Mouse (Mus musculus): ENCODE data around the gene Misp. TPM values are rescaled to one million over a fixed set of nuclear protein-coding genes. Genes with fewer than 3 reads are reported as not detected.

Misp gene
- polyA plus RNA-seq, 1 experiment: 0.41 TPM

DNA sequence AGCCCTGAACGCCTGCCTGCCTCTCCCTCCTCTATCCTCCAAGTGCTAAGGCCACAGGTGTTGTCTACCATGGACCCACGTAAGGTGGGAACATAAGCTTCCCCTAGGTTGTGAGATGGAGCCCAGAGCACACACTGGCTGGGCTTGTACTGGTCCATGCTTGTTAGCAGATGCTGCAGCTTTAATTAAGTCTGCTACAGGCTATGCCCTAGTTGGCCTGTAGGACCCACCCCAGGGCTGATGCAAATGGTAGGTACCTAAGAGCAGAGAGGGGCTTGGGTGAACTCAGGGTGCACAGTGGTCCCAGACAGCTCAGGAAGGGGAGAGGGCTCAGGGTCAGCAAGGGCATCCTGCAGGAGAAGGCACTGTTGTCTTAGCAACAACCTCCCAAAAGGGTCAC lies 31.2 kb upstream of the Misp start:
- no peak overlapping the region for H3K4me3 ChIP-seq (replicated peaks; ENCODE audit: insufficient read depth, low read depth, low read length)
- no peak for DNase-seq

DNA sequence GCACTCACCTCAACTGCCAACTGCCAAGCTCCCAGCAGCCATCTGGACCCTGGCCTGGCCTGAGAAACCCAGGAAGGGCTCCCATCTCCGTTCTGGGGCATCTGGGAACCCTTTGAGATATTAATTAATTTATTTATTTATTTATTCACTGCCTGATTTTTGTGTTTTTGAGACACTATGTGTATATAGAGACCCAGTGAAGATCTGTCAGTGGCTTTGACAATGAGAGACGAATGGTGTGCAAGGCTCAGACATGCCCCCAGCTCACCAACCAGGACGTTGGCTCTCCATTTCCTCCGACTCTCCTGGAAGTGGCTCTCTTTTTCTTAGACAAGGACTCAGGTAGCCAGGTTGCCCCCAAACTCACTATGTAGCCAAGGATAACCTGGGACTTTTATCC lies 29.9 kb upstream of the Misp start, which contains the start of gene Prss57:
Gene Prss57 (minus strand): TSS at position 101 of the 400 bp plus-strand sequence.
- Histone ChIP-seq H3K27me3 (ENCODE audit: control insufficient read depth, insufficient read depth, low read length) (no peaks in the 10 kb centered on the region), H3K4me1 (ENCODE audit: control insufficient read depth, insufficient read depth, low read length) (peaks cover 9% of the 10 kb centered on the region; the same call in 1 of the 2 replicates), H3K27ac (ENCODE audit: insufficient read depth, low read length) (no peak within 1 kb of the TSS), H3K4me3 (replicated peaks; ENCODE audit: insufficient read depth, low read depth, low read length) (no peak within 1 kb of the TSS)
- no peak for TF ChIP-seq CTCF (IDR thresholded peaks at IDR 0.05; ENCODE audit: borderline replicate concordance, insufficient read depth, low read depth, low read length)
- no peak for TF ChIP-seq POLR2A (IDR thresholded peaks at IDR 0.05; ENCODE audit: borderline replicate concordance, insufficient read depth, low read length)
- WGBS: 70% methylated on average over 4 of the region's 4 CpGs
- no peak for DNase-seq

More for the DNA sequence above, 31.2 kb upstream of the Misp start:
- WGBS: 67% methylated on average over 2 of the region's 2 CpGs
- Histone ChIP-seq H3K4me1 (ENCODE audit: control insufficient read depth, insufficient read depth, low read length) (peaks cover 6% of the 10 kb centered on the region; the same call in 1 of the 2 replicates), H3K27ac (ENCODE audit: insufficient read depth, low read length) (no peak overlapping the region), H3K27me3 (ENCODE audit: control insufficient read depth, insufficient read depth, low read length) (no peaks in the 10 kb centered on the region)
- TF ChIP-seq CTCF (IDR thresholded peaks at IDR 0.05; ENCODE audit: borderline replicate concordance, insufficient read depth, low read depth, low read length) (no peak), POLR2A (IDR thresholded peaks at IDR 0.05; ENCODE audit: borderline replicate concordance, insufficient read depth, low read length) (no peak)

DNA sequence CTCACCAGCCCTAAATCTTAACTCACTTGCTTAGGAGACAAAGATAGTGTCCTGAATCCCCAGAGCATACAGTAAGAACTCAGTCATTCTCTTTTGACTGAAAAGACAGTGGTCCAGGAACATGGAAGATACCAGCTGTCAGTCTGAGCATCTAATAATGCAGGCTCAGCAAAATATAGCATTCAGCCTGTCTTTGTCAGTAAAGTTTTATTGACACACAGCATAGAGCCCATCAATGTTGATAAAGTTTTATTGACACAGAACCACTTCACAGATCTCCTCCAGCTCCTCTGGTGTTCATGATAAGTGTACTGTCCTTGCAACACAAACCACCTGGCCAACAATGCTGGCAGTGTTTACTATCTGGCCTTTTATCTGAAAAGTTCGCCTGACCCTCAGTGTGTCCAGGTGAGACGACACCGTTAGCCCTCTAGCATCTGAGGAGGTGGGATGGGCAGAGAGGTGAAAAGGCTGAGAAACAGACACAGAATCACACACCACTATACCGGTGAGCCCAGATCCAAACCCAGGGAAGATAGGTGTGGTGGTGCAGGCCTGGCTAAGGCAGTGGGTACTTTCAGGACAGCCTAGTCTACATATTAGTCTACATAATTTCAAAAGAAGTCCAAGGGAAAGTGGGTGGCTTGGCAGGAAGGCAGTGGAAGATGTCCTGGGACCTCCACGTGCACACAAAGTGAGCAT lies 28.3 kb upstream of the Misp start:
- Histone ChIP-seq H3K27me3 (ENCODE audit: control insufficient read depth, insufficient read depth, low read length) (no peaks in the 10 kb centered on the region), H3K4me3 (replicated peaks; ENCODE audit: insufficient read depth, low read depth, low read length) (no peak overlapping the region), H3K27ac (ENCODE audit: insufficient read depth, low read length) (peak overlapping the region; percentile 65; the same call in 1 of the 2 replicates), H3K4me1 (ENCODE audit: control insufficient read depth, insufficient read depth, low read length) (peaks cover 9% of the 10 kb centered on the region; the same call in 1 of the 2 replicates)
- TF ChIP-seq POLR2A (IDR thresholded peaks at IDR 0.05; ENCODE audit: borderline replicate concordance, insufficient read depth, low read length): no peak
- no peak for TF ChIP-seq CTCF (IDR thresholded peaks at IDR 0.05; ENCODE audit: borderline replicate concordance, insufficient read depth, low read depth, low read length)
- 87% methylated on average over 5 of the region's 5 CpGs for WGBS
- no peak for DNase-seq

DNA sequence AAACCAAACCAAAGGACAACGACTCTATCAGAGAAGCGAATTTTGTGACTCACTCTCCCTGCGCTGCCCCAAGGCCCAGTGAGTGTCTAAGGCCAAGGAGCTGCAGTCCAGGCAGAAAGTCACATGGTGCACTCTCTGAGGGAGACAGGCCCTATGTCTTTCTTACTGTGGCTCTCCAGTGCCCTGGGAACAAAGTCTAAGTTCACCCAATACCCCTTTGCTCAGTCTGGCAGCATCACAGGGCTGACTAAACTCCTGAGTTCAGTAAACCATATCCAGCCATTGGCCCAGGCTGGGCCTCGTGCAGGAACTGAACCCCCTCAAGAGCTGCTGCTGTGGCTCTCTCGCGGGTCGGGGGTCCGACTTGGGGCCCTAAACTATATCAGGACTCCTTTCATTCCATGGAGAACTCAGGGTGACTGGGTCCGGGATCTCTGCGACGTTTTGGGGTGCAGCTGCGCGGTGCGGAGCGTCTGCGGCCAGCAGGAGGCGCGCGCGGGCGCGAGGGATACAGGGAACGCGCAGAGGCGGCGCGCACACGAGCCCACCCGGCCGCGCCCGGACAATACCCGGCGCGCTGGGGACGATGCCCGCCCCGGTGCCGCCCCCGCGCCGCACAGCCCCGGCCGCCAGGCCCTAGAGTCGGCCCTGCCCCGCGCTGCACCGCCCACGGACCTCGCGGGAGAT lies 27.6 kb upstream of the Misp start, which contains the start of gene Palm:
Gene Palm (plus strand): TSS at position 522 of the 687 bp plus-strand sequence.
- TF ChIP-seq CTCF (IDR thresholded peaks at IDR 0.05; ENCODE audit: borderline replicate concordance, insufficient read depth, low read depth, low read length) (peak; percentile 83), POLR2A (IDR thresholded peaks at IDR 0.05; ENCODE audit: borderline replicate concordance, insufficient read depth, low read length) (no peak)
- 5% methylated on average over 51 of the region's 51 CpGs for WGBS
- peak; percentile 81 to 89 for DNase-seq

DNA sequence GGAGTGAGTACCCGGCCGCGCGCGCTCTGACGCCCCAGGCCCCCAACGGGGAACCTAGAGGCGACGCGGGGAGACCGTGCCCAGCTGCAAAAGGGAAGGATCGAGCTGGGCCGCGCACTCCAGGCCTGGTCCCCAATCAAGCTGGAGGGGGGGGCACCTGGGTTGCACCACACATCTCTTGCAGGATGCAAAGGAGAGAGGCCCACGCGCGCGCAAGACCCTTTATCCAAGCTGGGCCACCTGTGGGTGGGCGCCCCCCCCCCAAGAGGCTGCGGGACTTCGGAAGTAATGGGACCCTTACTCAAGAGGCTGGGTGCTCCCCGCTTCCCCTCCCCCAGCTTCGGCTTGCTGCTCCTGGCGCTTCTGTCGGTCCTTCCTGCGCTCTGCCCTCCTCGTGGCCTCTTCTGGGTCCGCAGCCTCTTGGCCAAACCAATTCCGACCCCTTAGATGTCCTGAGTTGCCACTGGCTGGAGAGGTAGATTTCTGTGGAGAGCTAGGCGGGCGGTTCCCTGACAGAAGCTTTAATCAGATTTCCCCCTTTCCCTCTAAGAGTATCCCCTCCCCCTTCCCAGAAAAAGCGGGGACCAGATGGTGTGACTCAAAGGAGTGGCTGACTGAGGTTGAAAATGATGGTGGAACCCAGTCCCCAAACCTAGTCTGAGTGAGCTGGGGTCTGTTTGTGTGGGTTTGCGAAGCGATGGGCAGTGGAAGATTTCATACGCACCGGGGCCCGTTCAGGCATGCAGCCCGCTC lies 26.9 kb upstream of the Misp start:
- TF ChIP-seq CTCF (IDR thresholded peaks at IDR 0.05; ENCODE audit: borderline replicate concordance, insufficient read depth, low read depth, low read length) (no peak), POLR2A (IDR thresholded peaks at IDR 0.05; ENCODE audit: borderline replicate concordance, insufficient read depth, low read length) (no peak)
- DNase-seq: peak in 1 of 2 experiments; percentile 65
- no peaks in the 10 kb centered on the region for H3K27me3 ChIP-seq (ENCODE audit: control insufficient read depth, insufficient read depth, low read length)
- H3K4me3 ChIP-seq (replicated peaks; ENCODE audit: insufficient read depth, low read depth, low read length): peak overlapping the region; percentile 93
- 1% methylated on average over 37 of the region's 38 CpGs for WGBS
- H3K27ac ChIP-seq (ENCODE audit: insufficient read depth, low read length): peak overlapping the region; percentile 92
- H3K4me1 ChIP-seq (ENCODE audit: control insufficient read depth, insufficient read depth, low read length): peaks cover 9% of the 10 kb centered on the region; the same call in 1 of the 2 replicates

More for the DNA sequence above, 27.6 kb upstream of the Misp start, which contains the start of gene Palm:
- peaks cover 9% of the 10 kb centered on the region; the same call in 1 of the 2 replicates for H3K4me1 ChIP-seq (ENCODE audit: control insufficient read depth, insufficient read depth, low read length)
- H3K27me3 ChIP-seq (ENCODE audit: control insufficient read depth, insufficient read depth, low read length): no peaks in the 10 kb centered on the region
- peak within 1 kb of the TSS; percentile 93 for H3K4me3 ChIP-seq (replicated peaks; ENCODE audit: insufficient read depth, low read depth, low read length)
- H3K27ac ChIP-seq (ENCODE audit: insufficient read depth, low read length): peak within 1 kb of the TSS; percentile 92

DNA sequence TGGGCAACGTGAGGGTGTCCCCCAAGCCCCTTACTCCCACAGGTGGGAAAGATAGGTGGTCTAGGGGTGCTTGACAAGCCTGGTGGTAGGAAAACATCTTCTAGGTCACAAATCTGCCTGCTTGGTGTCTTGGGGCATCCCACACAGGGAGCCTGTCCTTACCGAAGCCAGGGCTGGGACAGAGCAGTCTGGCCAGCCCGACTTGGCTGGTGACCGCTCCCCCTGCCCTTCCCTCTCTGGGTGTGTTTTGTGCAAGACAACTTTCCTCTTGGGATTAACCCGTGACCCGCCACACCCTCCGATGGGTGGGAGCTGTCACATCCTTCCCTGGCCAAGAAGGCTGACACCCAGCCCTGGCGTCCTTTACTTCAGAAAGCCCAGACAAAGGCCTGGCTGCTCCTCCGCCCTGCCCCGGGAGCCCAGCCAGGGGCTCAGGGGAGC lies 26.3 kb upstream of the Misp start:
- Histone ChIP-seq H3K4me1 (ENCODE audit: control insufficient read depth, insufficient read depth, low read length) (peaks cover 9% of the 10 kb centered on the region; the same call in 1 of the 2 replicates), H3K27me3 (ENCODE audit: control insufficient read depth, insufficient read depth, low read length) (no peaks in the 10 kb centered on the region), H3K4me3 (replicated peaks; ENCODE audit: insufficient read depth, low read depth, low read length) (peak overlapping the region; percentile 93), H3K27ac (ENCODE audit: insufficient read depth, low read length) (peak overlapping the region; percentile 92)
- DNase-seq: peak; percentile 60 to 71
- TF ChIP-seq CTCF (IDR thresholded peaks at IDR 0.05; ENCODE audit: borderline replicate concordance, insufficient read depth, low read depth, low read length): no peak
- WGBS: 2% methylated on average over 10 of the region's 10 CpGs

DNA sequence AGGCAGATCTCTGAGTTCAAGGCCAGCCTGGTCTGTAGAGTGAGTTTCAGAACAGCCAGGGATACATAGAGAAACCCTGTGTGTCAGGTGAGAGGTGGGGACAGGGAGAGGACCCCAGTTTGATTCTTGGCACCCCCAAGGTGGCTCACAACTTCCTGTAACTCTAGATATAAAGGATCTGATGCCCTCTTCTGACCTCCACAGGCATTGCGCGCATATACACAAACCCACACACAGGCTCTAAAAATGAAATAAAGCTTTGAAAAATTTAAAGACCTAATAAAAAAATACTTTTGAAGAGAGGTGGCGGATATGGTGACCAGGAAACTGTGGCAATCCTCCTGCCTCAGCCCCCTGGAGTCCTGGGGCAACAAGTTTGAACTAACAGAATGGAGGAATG lies 24.9 kb upstream of the Misp start:
- DNase-seq: no peak
- Histone ChIP-seq H3K4me1 (ENCODE audit: control insufficient read depth, insufficient read depth, low read length) (peaks cover 17% of the 10 kb centered on the region), H3K27me3 (ENCODE audit: control insufficient read depth, insufficient read depth, low read length) (no peaks in the 10 kb centered on the region), H3K4me3 (replicated peaks; ENCODE audit: insufficient read depth, low read depth, low read length) (no peak overlapping the region), H3K27ac (ENCODE audit: insufficient read depth, low read length) (no peak overlapping the region)
- over 99% methylated on average over 3 of the region's 3 CpGs for WGBS
- TF ChIP-seq POLR2A (IDR thresholded peaks at IDR 0.05; ENCODE audit: borderline replicate concordance, insufficient read depth, low read length) (no peak), CTCF (IDR thresholded peaks at IDR 0.05; ENCODE audit: borderline replicate concordance, insufficient read depth, low read depth, low read length) (no peak)

Data from cerebellum, adult 2 months (tissue).